Mouse (Mus musculus) left cerebral cortex, adult 8-10 months (tissue): Measurements from ENCODE around the gene Rnf41. TPM values are rescaled to one million over a fixed set of nuclear protein-coding genes. Genes with fewer than 3 reads are reported as not detected.

Experiments
- DNase-seq, 2 experiments: peaks; one replicate each; pipeline ENCODE4 v3.0.0; 2022; ENCODE audit warnings: low spot score in 2 of 2
- total RNA-seq, 4 experiments: library from RNA; stranded (reverse); gene quantifications; 2 replicates each; pipeline ENCODE4 v1.2.4; 2022

Rnf41 gene
- total RNA-seq, 4 experiments from 2014 or later = 72.2 to 79.3 (median 73.4) TPM

- no peak for DNase-seq
These were observed 25.6 kb upstream of the Rnf41 start for GRCm38 (mm10) chr10:128385902-128386301.

- DNase-seq = peak in 1 of 2 experiments; percentile 5
These were observed 22.5 kb upstream of the Rnf41 start for GRCm38 (mm10) chr10:128388941-128389340.

DNA sequence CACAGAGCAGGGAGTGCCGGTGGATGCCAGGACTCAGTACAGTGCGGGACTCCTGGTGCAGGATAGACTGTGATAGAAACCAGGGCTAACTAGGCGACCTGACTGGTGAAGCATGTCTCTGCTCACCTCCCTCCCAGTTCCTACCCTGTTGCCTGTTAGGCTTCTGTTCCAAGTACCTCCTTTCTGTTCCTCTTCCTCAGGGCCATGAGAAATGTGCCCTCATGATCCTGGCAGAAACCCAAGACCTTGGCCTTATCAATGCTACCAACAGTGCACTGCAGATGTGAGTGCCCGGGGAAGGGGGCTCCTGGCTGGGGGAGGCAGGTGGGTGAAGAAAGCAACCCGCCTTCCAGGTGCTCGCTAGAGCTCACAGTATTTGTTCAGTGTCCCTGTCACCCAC lies 21.9 kb upstream of the Rnf41 start:
- peak in 1 of 2 experiments; percentile 11 for DNase-seq

GRCm38 (mm10) chr10:128390366-128390765 lies 21.1 kb upstream of the Rnf41 start:
- DNase-seq = peak in 1 of 2 experiments; percentile 26

DNA sequence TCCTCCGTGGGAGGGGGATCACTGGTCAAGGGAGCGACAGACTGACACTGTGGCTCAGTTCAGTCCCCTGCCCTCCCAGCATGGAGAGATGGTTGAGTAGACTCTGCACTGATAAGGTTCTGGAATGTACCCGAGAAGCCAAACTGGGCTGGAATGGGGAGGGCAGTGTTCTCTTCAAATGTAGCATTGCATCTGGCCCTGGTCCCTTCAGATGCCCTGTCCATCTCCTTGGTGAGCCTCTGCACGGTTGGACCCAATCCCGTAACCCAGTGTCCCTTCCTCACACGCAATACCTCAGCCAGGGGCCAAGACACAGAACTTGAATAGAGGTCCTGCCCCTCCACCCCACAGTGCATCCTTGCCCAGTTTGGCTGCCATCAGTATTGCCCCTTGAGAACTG lies 19.6 kb upstream of the Rnf41 start:
- no peak for DNase-seq

DNA sequence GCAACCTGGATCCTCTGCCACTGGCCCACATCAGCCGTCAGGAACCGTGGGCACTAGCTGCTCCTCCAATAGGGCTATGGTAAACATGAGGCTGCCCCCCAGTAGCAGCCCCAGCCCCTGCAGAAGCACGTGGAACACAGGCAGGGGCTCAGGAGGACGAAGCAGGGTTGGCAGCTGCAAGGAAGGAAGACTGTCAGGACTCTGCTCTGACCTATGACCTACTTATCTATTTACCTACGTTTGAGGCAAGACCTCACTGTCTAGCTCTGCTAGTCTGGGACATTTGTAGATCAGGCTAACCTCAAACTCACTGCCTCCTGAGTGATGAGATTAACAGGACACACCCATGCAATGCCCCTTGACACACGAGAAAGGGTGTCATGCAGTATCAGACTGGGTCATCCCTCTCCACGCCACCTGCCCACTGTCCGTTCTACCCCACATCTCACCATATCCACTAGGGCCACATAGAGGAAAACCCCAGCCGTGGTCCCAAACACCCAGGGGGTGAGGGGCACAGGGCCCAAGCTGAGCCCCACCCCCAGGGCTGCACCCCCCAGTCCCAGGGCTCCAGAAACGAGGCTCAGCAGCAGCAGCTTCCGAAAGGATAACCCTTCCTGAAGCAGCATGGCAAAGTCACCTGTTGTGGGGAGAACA lies 15.3 kb upstream of the Rnf41 start:
- DNase-seq = no peak

GRCm38 (mm10) chr10:128396716-128397264 lies 14.7 kb upstream of the Rnf41 start:
- peak in 1 of 2 experiments; percentile 24 for DNase-seq

DNA sequence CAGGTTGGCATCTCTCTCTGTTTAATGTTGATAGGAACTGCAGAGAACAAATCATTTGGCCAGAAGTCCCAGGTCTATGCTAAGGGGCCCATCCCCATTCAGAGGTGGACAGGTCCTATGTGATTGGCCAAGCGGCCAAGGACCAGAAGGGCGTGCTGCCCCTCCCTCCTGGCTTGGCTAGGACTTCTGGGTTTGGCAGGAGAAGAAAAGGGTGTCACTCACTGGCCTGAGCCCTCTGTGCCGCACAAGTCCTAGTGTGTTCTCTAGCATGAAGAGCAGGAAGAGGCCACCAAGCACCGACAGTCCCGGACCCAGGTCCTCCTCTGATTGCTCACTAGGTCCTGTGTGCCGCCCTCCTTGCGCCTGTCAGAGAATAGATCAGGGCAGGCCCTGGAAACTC lies 14.0 kb upstream of the Rnf41 start:
- no peak for DNase-seq

DNA sequence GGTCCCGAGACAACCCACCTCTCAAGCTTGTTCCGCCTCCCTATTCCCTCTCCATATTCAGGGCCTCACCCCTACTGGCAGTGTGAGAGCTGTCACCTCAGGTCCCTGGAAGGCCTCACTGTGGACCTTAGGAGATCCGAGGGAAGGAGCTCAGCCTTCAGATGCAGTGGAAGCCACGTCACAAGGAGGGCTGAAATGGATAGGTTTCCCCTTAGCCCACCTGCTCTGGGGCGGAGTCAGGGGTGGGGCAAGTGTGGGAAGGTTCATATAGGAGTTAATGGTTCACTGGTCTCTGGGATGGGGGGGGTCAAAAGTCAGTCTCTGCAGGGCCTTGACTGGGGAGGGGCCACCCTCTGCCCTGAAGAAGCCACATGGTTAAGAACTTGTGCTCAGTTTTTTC lies 11.1 kb upstream of the Rnf41 start:
- no peak for DNase-seq

DNA sequence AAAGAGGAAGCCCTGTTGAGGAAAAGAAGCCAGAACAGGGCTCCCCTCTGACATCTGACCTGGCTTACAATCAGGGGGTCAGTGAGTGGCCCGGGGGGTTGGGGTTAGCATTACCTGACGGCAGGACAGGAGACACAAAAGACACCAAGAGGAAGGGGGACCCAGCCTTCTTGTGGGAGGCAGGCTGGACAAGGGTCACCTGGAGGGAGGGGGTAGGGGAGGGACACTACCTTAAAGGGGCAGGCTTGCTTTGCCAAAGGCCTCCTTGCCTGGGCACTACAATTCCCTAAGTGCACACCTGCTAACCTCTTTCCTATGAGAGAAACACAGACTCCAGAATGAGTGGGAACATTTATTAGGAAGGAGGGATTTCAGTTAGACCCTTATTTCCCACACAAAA lies 10.4 kb upstream of the Rnf41 start, which contains the start of gene Slc39a5:
Gene Slc39a5, minus strand, starts transcription at position 174 of the 400 bp plus-strand sequence.
- DNase-seq = no peak

DNA sequence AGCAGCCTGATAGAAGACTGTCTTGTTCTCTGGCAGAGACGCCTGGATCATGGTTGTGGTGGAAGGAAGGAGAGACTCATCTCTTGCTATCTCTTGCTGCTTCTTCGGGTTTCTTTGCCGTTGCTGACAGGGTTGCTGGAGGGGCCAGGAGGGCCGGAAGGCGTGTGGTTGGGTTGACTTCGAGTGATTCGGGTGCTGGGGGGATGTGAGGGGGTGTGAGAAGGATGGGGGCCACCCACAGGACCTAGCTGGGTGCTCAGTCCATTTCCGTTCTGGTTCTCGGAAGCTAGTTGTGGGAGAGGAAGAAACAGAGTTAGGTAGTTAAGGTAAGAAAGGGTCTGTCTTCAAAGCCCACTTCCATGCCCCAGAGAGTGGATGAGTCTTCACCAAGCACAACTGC lies 9.8 kb upstream of the Rnf41 start:
- DNase-seq = no peak

- no peak for DNase-seq
These were observed 7.5 kb upstream of the Rnf41 start for GRCm38 (mm10) chr10:128403931-128404330.

DNA sequence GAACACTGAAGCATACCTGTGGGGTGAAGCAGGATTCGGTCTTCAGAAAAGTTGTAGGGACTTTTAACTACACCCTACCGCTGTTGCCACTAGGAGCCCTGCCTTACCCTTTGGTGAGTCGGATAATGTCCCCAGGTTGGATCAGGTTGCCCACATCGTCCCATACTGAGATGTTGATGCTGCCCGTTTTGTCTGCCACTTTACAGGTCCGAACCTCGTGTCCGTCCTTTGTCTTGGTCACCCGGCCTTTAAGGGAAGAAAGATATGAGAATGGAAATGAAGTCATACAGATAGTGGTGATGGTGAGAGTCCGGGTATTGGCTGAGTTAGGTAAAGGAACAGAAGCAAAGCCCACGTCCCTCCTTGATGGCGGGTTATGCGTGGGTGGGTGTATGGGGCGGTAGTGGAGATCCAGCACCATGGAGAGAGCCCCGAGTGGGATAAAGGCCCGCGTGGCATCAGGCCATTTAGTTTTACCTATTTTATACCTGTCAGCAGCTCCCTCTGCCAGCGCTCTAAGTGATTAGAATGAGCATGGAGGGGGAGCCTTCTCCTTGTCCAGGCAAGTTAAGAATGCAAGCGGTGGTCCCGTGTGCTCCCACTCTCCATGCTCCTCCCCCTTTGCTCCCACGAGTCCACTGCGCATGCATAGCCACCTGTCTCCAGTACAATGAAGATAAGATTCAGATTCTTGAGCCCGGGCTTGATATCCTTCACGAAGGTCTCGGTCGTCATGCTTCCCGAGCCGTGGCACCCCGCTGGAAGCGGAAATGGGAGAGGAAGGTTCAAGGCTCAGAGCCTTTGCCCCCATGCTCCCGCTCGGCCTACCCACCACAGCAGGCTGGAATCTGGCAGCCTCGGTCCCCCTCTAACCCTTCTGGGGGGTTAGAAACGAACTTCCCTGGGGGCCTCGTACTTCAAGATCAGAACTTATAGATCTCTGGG lies 2.6 kb upstream of the Rnf41 start:
- DNase-seq = peak in 1 of 2 experiments; percentile 44

DNA sequence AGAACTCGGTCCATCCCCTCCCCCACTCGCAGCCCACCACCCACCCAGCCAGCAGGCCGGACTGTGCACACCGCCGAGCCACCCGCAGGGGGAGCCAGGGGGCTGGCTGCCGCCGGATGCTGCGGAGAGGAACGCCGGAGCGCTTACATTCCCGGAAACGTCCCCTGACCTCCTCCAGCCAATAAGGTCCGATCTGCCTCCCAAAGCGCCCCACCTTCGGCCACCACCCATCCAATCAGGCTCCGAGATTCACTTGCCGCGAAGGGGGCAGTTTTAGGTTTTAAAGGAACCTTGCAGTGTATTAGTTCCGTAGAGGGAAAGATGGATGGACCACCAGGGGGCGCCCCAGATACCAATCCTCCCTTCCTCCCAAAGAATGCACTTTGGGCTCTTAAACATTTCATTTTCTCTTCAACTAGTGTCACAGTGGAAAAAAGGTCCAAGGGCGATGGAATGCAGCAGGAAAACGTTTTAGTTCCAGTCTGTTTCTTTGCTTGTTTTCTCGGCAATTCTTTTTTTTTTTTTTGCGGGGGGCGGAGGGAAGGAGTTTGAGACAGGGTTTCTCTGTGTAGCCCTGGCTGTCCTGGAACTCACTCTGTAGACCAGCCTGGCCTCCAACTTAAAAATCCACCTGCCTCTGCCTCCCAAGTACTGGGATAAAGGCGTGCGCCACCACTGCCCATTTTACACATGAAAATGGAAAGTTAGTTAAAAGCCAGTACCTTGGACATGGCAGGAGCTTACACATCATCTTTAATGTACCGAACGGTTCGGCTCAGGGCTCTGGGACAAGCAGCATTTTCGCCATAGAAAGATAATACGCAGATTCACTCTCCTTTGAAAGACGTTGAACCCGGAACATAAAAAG lies 1.5 kb upstream of the Rnf41 start:
- DNase-seq = peak; percentile 94 to 97

DNA sequence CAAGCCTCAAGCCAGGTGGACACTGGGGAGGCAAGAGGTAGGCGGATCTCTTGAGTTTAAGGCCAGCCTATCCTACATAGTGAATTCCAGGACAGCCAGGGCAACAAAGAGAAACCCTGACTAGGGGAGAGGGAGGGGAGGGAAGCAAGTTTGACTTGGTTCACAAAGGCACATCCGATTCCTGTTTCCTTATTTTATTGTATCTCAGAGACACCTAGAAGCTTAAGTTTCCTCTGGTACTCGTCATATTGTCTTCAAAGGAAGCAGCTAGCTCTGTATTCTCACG lies 954 bp upstream of the Rnf41 start:
- DNase-seq = no peak

DNA sequence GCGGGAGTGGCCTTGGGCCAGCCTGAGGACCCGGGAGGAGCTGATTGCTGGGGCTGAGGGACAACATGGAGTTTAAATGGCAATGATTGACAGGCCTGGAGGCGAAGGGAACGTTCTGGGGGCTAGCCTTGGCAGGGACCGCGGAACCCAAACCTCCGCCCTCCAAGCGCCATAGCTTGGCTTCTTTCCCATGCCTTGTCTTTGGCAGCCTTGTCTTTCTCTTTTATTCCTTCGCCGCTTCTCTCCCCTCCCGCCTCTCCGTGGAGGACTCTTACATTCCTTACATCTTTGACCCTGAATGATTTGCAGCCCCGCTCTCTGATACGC lies 561 bp downstream of the Rnf41 start:
- DNase-seq = no peak

- no peak for DNase-seq
These were observed 1.1 kb downstream of the Rnf41 start for GRCm38 (mm10) chr10:128412558-128412957.

GRCm38 (mm10) chr10:128413076-128413475 lies 1.6 kb downstream of the Rnf41 start:
- no peak for DNase-seq

- no peak for DNase-seq
These were observed 3.4 kb downstream of the Rnf41 start for GRCm38 (mm10) chr10:128414848-128415247.

GRCm38 (mm10) chr10:128422426-128422825 lies 11.0 kb downstream of the Rnf41 start:
- DNase-seq = no peak

DNA sequence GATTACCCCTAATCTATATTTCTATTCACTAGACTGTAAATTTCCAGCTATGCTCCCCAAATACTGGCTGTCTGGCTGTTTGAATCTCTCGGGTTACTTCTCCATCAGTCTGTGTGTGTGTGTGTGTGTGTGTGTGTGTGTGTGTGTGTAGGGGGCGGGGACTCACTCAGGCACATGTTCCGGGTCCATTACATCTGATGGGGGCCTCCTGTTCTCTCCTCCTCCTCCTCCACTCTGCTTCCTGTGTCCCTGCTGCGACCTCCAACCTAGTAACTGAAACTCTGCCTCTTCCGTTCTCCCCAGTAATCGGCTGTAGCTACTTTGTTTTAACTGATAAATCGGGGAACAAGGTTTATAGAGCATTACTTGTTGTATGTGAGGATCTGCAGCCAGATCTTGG lies 13.1 kb downstream of the Rnf41 start:
- DNase-seq = no peak

- no peak for DNase-seq
These were observed 13.8 kb downstream of the Rnf41 start for GRCm38 (mm10) chr10:128425260-128425659.
